Mouse (Mus musculus): Measurements from ENCODE around the gene Btbd11.

DNA sequence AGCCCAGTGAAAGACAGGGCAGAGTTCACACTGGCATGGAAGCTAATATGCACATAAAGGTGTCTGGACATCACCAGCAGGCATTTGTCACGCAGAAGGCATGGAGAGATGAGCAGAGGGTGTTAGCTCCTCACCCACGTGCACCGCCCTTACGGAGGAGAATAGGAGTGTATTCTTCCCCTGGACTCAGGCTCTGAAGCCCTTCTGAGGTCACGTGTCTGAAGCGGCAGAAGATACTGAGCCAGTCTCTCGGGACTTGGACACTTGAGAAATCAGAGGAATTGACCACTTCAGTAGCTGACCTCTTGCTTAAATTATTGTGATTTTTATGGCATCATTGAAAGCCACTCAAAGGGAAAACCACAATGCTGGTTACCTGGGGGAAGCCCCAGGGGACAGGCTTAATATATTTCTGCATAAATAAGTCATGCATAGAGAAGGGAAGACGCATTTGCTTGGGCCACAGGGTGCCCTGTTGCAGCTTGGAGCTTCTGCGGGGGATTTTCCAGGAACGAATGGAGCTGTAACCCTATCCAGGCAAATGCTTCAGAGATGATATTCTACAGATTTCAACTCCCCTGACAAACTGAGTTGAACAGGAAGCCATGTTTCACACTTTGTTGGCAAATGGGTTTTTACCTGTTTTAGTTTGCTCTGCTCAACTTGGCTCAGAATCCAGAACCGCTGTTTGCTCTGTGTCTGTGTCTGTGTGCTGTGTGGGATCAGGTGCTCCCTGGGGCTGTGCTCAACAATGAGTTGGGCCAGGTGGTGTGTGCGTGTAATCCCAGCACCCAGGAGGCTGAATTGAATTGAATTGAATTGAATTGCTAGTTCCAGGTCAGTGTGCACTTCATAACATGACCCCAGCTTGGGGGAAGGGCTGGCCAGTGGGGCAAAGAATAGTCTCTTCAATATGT lies 231.1 kb downstream of the Btbd11 start:
- no peak for TF ChIP-seq POLR2A (IDR thresholded peaks at IDR 0.05; ENCODE audit: low read depth, low read length)
- no peak for TF ChIP-seq CTCF (IDR thresholded peaks at IDR 0.05; ENCODE audit: extremely low read depth, insufficient read length, insufficient replicate concordance, low read depth, low read length)

Measured in small intestine, adult 2 months (tissue).